ENCODE assay signal across 8 mouse cellular contexts in the genomic region with DNA sequence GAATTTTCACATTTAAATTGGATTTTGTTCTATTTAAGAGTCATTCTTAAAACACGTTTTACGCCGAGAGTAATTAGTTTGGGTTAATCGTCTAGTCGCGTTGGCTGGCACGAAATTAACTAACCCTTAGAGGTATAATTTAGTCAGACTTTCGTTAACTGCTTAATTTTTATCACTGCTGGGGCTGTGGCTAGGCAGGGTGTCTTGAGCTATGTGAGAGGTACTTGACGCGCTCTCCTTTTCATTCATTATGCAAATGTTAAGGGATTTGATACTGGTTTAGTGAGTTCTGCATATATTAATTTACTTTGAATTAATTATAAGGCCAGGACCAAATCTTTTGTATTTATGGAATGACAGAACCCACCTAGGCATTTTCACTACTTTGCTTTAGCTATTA. TPM values are rescaled to one million over a fixed set of nuclear protein-coding genes. Genes with fewer than 3 reads are reported as not detected.
DNase-seq lines count a peak whose midpoint lies in the region; ATAC-seq and TF ChIP-seq lines count a peak whose summit lies in the region.

No protein-coding gene starts in this region.

- H3K9ac ChIP-seq in lung, embryonic 14.5 days, result peak overlapping the region; percentile 73
- H3K9ac ChIP-seq in embryonic facial prominence, embryonic 12.5 days, result peak overlapping the region; percentile 40; the same call in 1 of the 2 replicates
- peak overlapping the region; percentile 45; the same call in 1 of the 2 replicates for H3K9ac ChIP-seq in intestine, postnatal 0 days (ENCODE audit: low read depth, low read length)
- H3K9ac ChIP-seq in neural tube, embryonic 14.5 days (replicated peaks; ENCODE audit: low read depth, low read length), result peak overlapping the region; percentile 93

- DNase-seq in lung, embryonic 14.5 days, result peak; percentile 11
- no peak for DNase-seq in lung, adult 18-20 months
- no peak for DNase-seq in left cerebral cortex, adult 18-20 months (ENCODE audit: low spot score in 2 of 2)
- DNase-seq in gastrocnemius, postnatal 4 days (ENCODE audit: low spot score in 2 of 2), result no peak

- ATAC-seq in lung, embryonic 14.5 days (ENCODE audit: insufficient read depth), result peak; percentile 23; the same call in 1 of the 2 replicates
- ATAC-seq in embryonic facial prominence, embryonic 12.5 days (ENCODE audit: insufficient number of reproducible peaks, insufficient read depth, low FRiP score, low TSS enrichment), result no peak
- no peak for ATAC-seq in intestine, postnatal 0 days
- peak; percentile 52 for ATAC-seq in neural tube, embryonic 14.5 days (ENCODE audit: low read depth)
- ATAC-seq in monocyte, adult 5-6 weeks (replicated peaks; ENCODE audit: insufficient number of reproducible peaks, low FRiP score, low TSS enrichment, poor library complexity, severe bottlenecking), result no peak

- H3K36me3 ChIP-seq in lung, embryonic 14.5 days (ENCODE audit: insufficient read depth), result peaks cover 19% of the 10 kb centered on the region
- peaks cover 8% of the 10 kb centered on the region for H3K36me3 ChIP-seq in embryonic facial prominence, embryonic 12.5 days
- H3K36me3 ChIP-seq in intestine, postnatal 0 days (ENCODE audit: control insufficient read depth, insufficient read depth), result peaks cover 19% of the 10 kb centered on the region
- peaks cover 2% of the 10 kb centered on the region; the same call in 1 of the 2 replicates for H3K36me3 ChIP-seq in neural tube, embryonic 14.5 days (ENCODE audit: control insufficient read depth, insufficient read depth, low read length)

- peaks cover 3% of the 10 kb centered on the region; the same call in 1 of the 2 replicates for H3K4me1 ChIP-seq in lung, embryonic 14.5 days (ENCODE audit: insufficient read depth)
- 0 out of 2 replicates have a peak, but pooled peaks cover 3% of the 10 kb centered on the region for H3K4me1 ChIP-seq in embryonic facial prominence, embryonic 12.5 days
- no peaks in the 10 kb centered on the region for H3K4me1 ChIP-seq in intestine, postnatal 0 days (replicated peaks; ENCODE audit: control insufficient read depth, insufficient read depth, low read length)
- H3K4me1 ChIP-seq in neural tube, embryonic 14.5 days (ENCODE audit: control insufficient read depth, insufficient read depth, low read length), result peaks cover 6% of the 10 kb centered on the region

- WGBS in lung, embryonic 14.5 days, result 2% methylated on average over 10 of the region's 10 CpGs
- 3% methylated on average over 10 of the region's 10 CpGs for WGBS in embryonic facial prominence, embryonic 12.5 days
- WGBS in intestine, postnatal 0 days, result 3% methylated on average over 10 of the region's 10 CpGs
- WGBS in neural tube, embryonic 14.5 days, result 1% methylated on average over 10 of the region's 10 CpGs

- H3K4me3 ChIP-seq in lung, embryonic 14.5 days (ENCODE audit: low read depth, low read length), result peak overlapping the region; percentile 60
- H3K4me3 ChIP-seq in embryonic facial prominence, embryonic 12.5 days, result peak overlapping the region; percentile 94
- peak overlapping the region; percentile 96 for H3K4me3 ChIP-seq in intestine, postnatal 0 days (ENCODE audit: low read depth, low read length)
- H3K4me3 ChIP-seq in neural tube, embryonic 14.5 days (ENCODE audit: low read depth, low read length), result peak overlapping the region; percentile 92

- peak overlapping the region; percentile 71 for H3K4me2 ChIP-seq in lung, embryonic 14.5 days
- H3K4me2 ChIP-seq in embryonic facial prominence, embryonic 12.5 days (replicated peaks), result peak overlapping the region; percentile 59
- peak overlapping the region; percentile 62 for H3K4me2 ChIP-seq in intestine, postnatal 0 days (replicated peaks; ENCODE audit: low read depth)
- H3K4me2 ChIP-seq in neural tube, embryonic 14.5 days (ENCODE audit: low read depth, low read length), result peak overlapping the region; percentile 62

- H3K27me3 ChIP-seq in lung, embryonic 14.5 days (ENCODE audit: insufficient read depth, low read length), result no peaks in the 10 kb centered on the region
- H3K27me3 ChIP-seq in embryonic facial prominence, embryonic 12.5 days, result no peaks in the 10 kb centered on the region
- no peaks in the 10 kb centered on the region for H3K27me3 ChIP-seq in intestine, postnatal 0 days (replicated peaks; ENCODE audit: control insufficient read depth, insufficient read depth, low read length)
- H3K27me3 ChIP-seq in neural tube, embryonic 14.5 days (ENCODE audit: control insufficient read depth, insufficient read depth, low read length), result no peaks in the 10 kb centered on the region

- no peaks in the 10 kb centered on the region for H3K9me3 ChIP-seq in lung, embryonic 14.5 days (ENCODE audit: low read depth, low read length)
- H3K9me3 ChIP-seq in embryonic facial prominence, embryonic 12.5 days, result no peaks in the 10 kb centered on the region
- H3K9me3 ChIP-seq in intestine, postnatal 0 days (ENCODE audit: control insufficient read depth), result no peaks in the 10 kb centered on the region
- no peaks in the 10 kb centered on the region for H3K9me3 ChIP-seq in neural tube, embryonic 14.5 days (ENCODE audit: control insufficient read depth, low read length)

- no peak overlapping the region for H3K27ac ChIP-seq in lung, embryonic 14.5 days (ENCODE audit: low read depth)
- no peak overlapping the region for H3K27ac ChIP-seq in embryonic facial prominence, embryonic 12.5 days
- H3K27ac ChIP-seq in intestine, postnatal 0 days (ENCODE audit: low read depth, low read length), result peak overlapping the region; percentile 91
- H3K27ac ChIP-seq in neural tube, embryonic 14.5 days (ENCODE audit: low read depth, low read length), result peak overlapping the region; percentile 52

- TF ChIP-seq CTCF in lung, embryonic 14.5 days (IDR thresholded peaks at IDR 0.05; ENCODE audit: low read depth), result no peak
- TF ChIP-seq CTCF in intestine, postnatal 0 days (IDR thresholded peaks at IDR 0.05; ENCODE audit: low read depth), result no peak

RNA-seq across cellular contexts. Expression of gene Ghitm, which starts 0.6 kb away (rescaled TPM):
- 186 and 193 TPM in 2 replicates for polyA plus RNA-seq in lung, embryonic 14.5 days (2014; fragmentation: Nextera tagmentation; extraction: Ambion mirVana)
- polyA plus RNA-seq in embryonic facial prominence, embryonic 12.5 days (2016; fragmentation: Nextera tagmentation; extraction: Ambion mirVana), result 177 TPM in 2 replicates
- polyA plus RNA-seq in intestine, postnatal 0 days (2015; fragmentation: Nextera tagmentation; extraction: Ambion mirVana), result 278 and 283 TPM in 2 replicates
- 212 and 219 TPM in 2 replicates for polyA plus RNA-seq in neural tube, embryonic 14.5 days (2014; fragmentation: Nextera tagmentation; extraction: Ambion mirVana)
- total RNA-seq in left cerebral cortex, adult 18-20 months (2021), result 100 to 1,000 TPM; 446 to 487 TPM
- total RNA-seq in monocyte, adult 5-6 weeks (2017), result 155 to 234 TPM (median 159 TPM) in 3 replicates
- 100 to 1,000 TPM; 175 to 186 TPM for total RNA-seq in gastrocnemius, postnatal 4 days (2021)

RNA-seq across cellular contexts. Expression of gene 2610528A11Rik, which starts 21.8 kb away (rescaled TPM):
- polyA plus RNA-seq in lung, embryonic 14.5 days (2014; fragmentation: Nextera tagmentation; extraction: Ambion mirVana), result 0.28 and 0.37 TPM in 2 replicates
- polyA plus RNA-seq in embryonic facial prominence, embryonic 12.5 days (2016; fragmentation: Nextera tagmentation; extraction: Ambion mirVana), result 0.32 TPM in 1 of 2 replicates, not detected in the other
- 10.5 and 45.5 TPM in 2 replicates for polyA plus RNA-seq in intestine, postnatal 0 days (2015; fragmentation: Nextera tagmentation; extraction: Ambion mirVana)
- polyA plus RNA-seq in neural tube, embryonic 14.5 days (2014; fragmentation: Nextera tagmentation; extraction: Ambion mirVana), result not detected in 2 replicates
- 1 to 10 TPM in 1 of 2 experiments, under 1 TPM in 1; 0.74 to 1.1 TPM for total RNA-seq in left cerebral cortex, adult 18-20 months (2021)
- 7.5 TPM in 1 of 3 replicates, not detected in the others for total RNA-seq in monocyte, adult 5-6 weeks (2017)
- total RNA-seq in gastrocnemius, postnatal 4 days (2021), result not detected

RNA-seq across cellular contexts. Expression of gene Cdhr1, which starts 37.5 kb away (rescaled TPM):
- polyA plus RNA-seq in lung, embryonic 14.5 days (2014; fragmentation: Nextera tagmentation; extraction: Ambion mirVana), result not detected in 2 replicates
- 2.3 and 2.9 TPM in 2 replicates for polyA plus RNA-seq in embryonic facial prominence, embryonic 12.5 days (2016; fragmentation: Nextera tagmentation; extraction: Ambion mirVana)
- polyA plus RNA-seq in intestine, postnatal 0 days (2015; fragmentation: Nextera tagmentation; extraction: Ambion mirVana), result 0.07 and 0.09 TPM in 2 replicates
- polyA plus RNA-seq in neural tube, embryonic 14.5 days (2014; fragmentation: Nextera tagmentation; extraction: Ambion mirVana), result 2.0 and 2.8 TPM in 2 replicates
- 10 to 100 TPM; 15.5 to 17.2 TPM for total RNA-seq in left cerebral cortex, adult 18-20 months (2021)
- 0.10 TPM in 1 of 3 replicates, not detected in the others for total RNA-seq in monocyte, adult 5-6 weeks (2017)
- total RNA-seq in gastrocnemius, postnatal 4 days (2021), result not detected

Comparison
In these comparisons a context has a peak if more than half of its experiments do, and no peak if none do; other contexts are left out.
1. ATAC-seq: peak in lung, embryonic 14.5 days (single experiment) and neural tube, embryonic 14.5 days (single experiment); none in embryonic facial prominence, embryonic 12.5 days (single experiment), intestine, postnatal 0 days (single experiment) and monocyte, adult 5-6 weeks (single experiment).
2. H3K27ac ChIP-seq: peak in intestine, postnatal 0 days (single experiment) and neural tube, embryonic 14.5 days (single experiment); none in lung, embryonic 14.5 days (single experiment) and embryonic facial prominence, embryonic 12.5 days (single experiment).
3. H3K9ac ChIP-seq: peak in every context shown above with its lines; median percentile 93 in neural tube, embryonic 14.5 days; 73 in lung, embryonic 14.5 days; 45 in intestine, postnatal 0 days; 40 in embryonic facial prominence, embryonic 12.5 days.
4. Peak in every context shown above with its lines, with median percentiles within 50 percentile points of each other: H3K4me2 ChIP-seq and H3K4me3 ChIP-seq.